Mouse (Mus musculus): ENCODE data around the gene Eif1. TPM values are rescaled to one million over a fixed set of nuclear protein-coding genes. Genes with fewer than 3 reads are reported as not detected.
"Not testable (repeated sequence)": the region's sequence is repeated elsewhere in the genome, so short reads cannot be mapped to it uniquely, and the experiment has no call there.

Gene Eif1
- total RNA-seq, 2 experiments from 2014 or later, result 803 to 821 TPM

- peak; percentile 65 to 78 for DNase-seq (ENCODE audit: low spot score in 2 of 2)
- intact Hi-C loops (cut with DNase I), result no loop called here
Measured at GRCm38 (mm10) chr11:100332766-100333515, 13.3 kb downstream of the Eif1 start.

- intact Hi-C loops (cut with DNase I), result no loop called here
- DNase-seq (ENCODE audit: low spot score in 2 of 2), result no peak
Measured at GRCm38 (mm10) chr11:100333944-100334457, 14.3 kb downstream of the Eif1 start, which contains the start of gene Gast. Gene Gast, plus strand, starts transcription at chr11:100334407.

GRCm38 (mm10) chr11:100335731-100336130, 16.0 kb downstream of the Eif1 start:
- intact Hi-C loops (cut with DNase I), result no loop called here
- DNase-seq (ENCODE audit: low spot score in 2 of 2), result no peak

- DNase-seq (ENCODE audit: low spot score in 2 of 2), result no peak
- intact Hi-C loops (cut with DNase I), result no loop called here
Measured at GRCm38 (mm10) chr11:100344269-100344668, 24.6 kb downstream of the Eif1 start.

GRCm38 (mm10) chr11:100352076-100352857, 32.6 kb downstream of the Eif1 start:
- intact Hi-C loops (cut with DNase I), result no loop called here
- DNase-seq (ENCODE audit: low spot score in 2 of 2), result peak; percentile 58 to 60

GRCm38 (mm10) chr11:100355151-100355951, 35.7 kb downstream of the Eif1 start:
- intact Hi-C loops (cut with DNase I), result loop anchor here (5.0 kb wide), 1 partner anchor 117 kb away; the partner anchor contains the start of gene Klhl11
- peak; percentile 52 to 57 for DNase-seq (ENCODE audit: low spot score in 2 of 2)

- peak; percentile 66 to 76 for DNase-seq (ENCODE audit: low spot score in 2 of 2)
- intact Hi-C loops (cut with DNase I), result loop anchor here (5.0 kb wide), 1 partner anchor 116 kb away; the partner anchor contains the start of gene Klhl11
Measured at GRCm38 (mm10) chr11:100355972-100356818, 36.5 kb downstream of the Eif1 start, which contains the start of gene Hap1. Gene Hap1, minus strand, starts transcription at chr11:100356128.

GRCm38 (mm10) chr11:100356819-100357211, 37.1 kb downstream of the Eif1 start:
- no peak for DNase-seq (ENCODE audit: low spot score in 2 of 2)
- intact Hi-C loops (cut with DNase I), result loop anchor here (5.0 kb wide), 1 partner anchor 115 kb away; the partner anchor contains the start of gene Klhl11

GRCm38 (mm10) chr11:100357408-100357807, 37.7 kb downstream of the Eif1 start:
- no peak for DNase-seq (ENCODE audit: low spot score in 2 of 2)
- intact Hi-C loops (cut with DNase I), result loop anchor here (5.0 kb wide), 1 partner anchor 115 kb away; the partner anchor contains the start of gene Klhl11

- no peak for DNase-seq (ENCODE audit: low spot score in 2 of 2)
- intact Hi-C loops (cut with DNase I), result no loop called here
Measured at GRCm38 (mm10) chr11:100360175-100360574, 40.5 kb downstream of the Eif1 start.

GRCm38 (mm10) chr11:100361059-100361458, 41.4 kb downstream of the Eif1 start:
- DNase-seq (ENCODE audit: low spot score in 2 of 2); intact Hi-C loops (cut with DNase I): not testable (repeated sequence)

GRCm38 (mm10) chr11:100362209-100362978, 42.7 kb downstream of the Eif1 start:
- intact Hi-C loops (cut with DNase I), result loop anchor here (2.0 kb wide), 1 partner anchor 46 kb away; no protein-coding TSS in a partner anchor
- peak; percentile 75 to 87 for DNase-seq (ENCODE audit: low spot score in 2 of 2)

- intact Hi-C loops (cut with DNase I), result loop anchor here (2.0 kb wide), 1 partner anchor 46 kb away; no protein-coding TSS in a partner anchor
- DNase-seq (ENCODE audit: low spot score in 2 of 2), result peak; percentile 63 to 71
Measured at GRCm38 (mm10) chr11:100362979-100363562, 43.4 kb downstream of the Eif1 start.

GRCm38 (mm10) chr11:100369145-100369544, 49.5 kb downstream of the Eif1 start:
- no peak for DNase-seq (ENCODE audit: low spot score in 2 of 2)
- intact Hi-C loops (cut with DNase I), result no loop called here

GRCm38 (mm10) chr11:100369822-100370221, 50.1 kb downstream of the Eif1 start:
- intact Hi-C loops (cut with DNase I), result no loop called here

More at GRCm38 (mm10) chr11:100369822-100370221, 50.1 kb downstream of the Eif1 start:
- no peak for DNase-seq (ENCODE audit: low spot score in 2 of 2)

Data from left cerebral cortex, postnatal 14 days (tissue).